Mouse (Mus musculus): ENCODE measurements around the gene Folr1.

The Folr1 gene

GRCm38 (mm10) chr7:101868241-101869162 lies 2.1 kb downstream of the Folr1 start:
- DNase-seq (ENCODE audit: low read depth, low spot score) = no peak

- no peak for DNase-seq (ENCODE audit: low read depth, low spot score)
Observed at GRCm38 (mm10) chr7:101867482-101867881, 3.1 kb downstream of the Folr1 start.

DNA sequence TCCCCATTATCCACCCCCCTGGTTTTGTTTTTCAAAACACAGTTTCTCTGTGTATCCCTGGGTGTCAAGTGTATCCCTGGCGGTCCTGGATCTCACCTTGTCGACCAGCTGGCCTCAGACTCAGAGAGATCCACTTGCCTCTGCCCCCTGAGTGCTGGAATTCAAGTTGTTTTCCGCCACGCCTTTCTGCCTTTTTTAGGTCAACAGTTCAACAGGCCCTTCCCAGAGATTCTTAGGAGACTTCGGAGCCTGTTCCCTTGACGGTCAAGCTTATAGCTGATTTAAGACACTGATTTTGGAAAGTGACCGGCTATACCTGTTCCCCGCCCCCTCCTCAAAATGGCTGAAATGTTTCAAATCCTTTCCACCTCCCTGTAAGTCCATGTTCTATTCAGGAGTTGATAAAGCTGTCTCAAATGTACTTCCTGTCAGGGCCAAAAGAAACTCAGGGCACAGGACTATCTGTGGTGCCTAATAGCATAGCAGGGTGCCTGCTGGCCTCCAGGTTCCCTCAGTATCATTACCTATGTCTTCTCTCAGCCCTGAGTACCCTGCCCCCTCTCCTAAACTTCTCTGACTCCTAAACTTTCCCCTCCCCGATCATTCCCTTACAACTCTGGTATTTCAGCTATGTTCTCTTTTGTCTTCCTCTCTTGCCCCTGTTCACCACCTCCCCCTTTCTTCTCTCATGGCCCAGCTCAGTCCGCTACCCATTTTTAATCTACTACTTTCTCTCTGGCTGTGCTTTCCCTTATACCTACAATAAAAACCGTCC lies 3.9 kb downstream of the Folr1 start:
- no peak for DNase-seq (ENCODE audit: low read depth, low spot score)

DNA sequence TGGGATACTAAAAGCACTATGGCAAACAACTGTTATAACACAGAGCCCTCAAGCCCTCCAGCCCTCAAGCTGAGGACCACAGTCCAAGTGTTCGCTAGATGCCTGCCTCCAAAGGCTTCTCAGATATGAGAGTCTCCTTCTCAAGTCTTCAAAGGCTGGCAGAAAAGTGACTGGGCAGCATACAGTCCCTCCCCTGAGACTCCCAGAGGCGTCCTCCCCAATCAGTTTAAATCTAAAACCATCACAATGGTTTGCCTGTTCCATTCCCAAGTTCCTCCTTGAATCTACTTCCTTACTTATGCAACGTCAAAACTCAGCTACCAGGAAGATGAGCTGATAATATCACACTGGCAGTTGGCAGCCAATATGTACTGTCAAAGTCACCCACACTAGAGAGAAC lies 7.2 kb downstream of the Folr1 start, which contains the start of gene Anapc15:
TSS of gene Anapc15 (plus strand) at position 301 of the 400 bp plus-strand sequence.
- no peak for DNase-seq (ENCODE audit: low read depth, low spot score)

GRCm38 (mm10) chr7:101862291-101862690 lies 8.3 kb downstream of the Folr1 start:
- no peak for DNase-seq (ENCODE audit: low read depth, low spot score)

GRCm38 (mm10) chr7:101860978-101861377 lies 9.6 kb downstream of the Folr1 start:
- no peak for DNase-seq (ENCODE audit: low read depth, low spot score)

- DNase-seq (ENCODE audit: low read depth, low spot score) = no peak
Observed at GRCm38 (mm10) chr7:101858362-101858761, 12.2 kb downstream of the Folr1 start.

GRCm38 (mm10) chr7:101857094-101857493 lies 13.5 kb downstream of the Folr1 start, which contains the start of gene Folr2:
Folr2 (minus strand) TSS chr7:101857194.
- no peak for DNase-seq (ENCODE audit: low read depth, low spot score)

DNA sequence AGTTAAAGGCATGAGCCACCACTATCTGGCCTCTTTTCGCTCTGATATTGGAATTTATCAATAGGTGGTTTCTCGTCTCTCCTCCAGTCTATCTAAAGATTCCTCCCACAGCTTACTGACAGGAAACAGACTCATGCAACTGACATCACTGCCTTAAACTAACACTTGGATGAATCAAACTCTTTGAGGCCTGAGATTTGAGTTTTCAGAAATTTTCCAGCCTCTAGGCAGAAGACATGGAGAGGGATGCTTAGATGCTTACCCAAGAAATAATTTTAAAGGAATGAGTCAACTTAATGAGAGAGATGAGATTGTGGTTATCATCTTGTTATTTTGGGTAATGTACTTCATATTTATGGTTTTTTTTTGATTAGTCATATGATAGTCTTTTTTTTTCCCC lies 16.8 kb downstream of the Folr1 start:
- DNase-seq (ENCODE audit: low read depth, low spot score) = no peak

GRCm38 (mm10) chr7:101852846-101853245 lies 17.7 kb downstream of the Folr1 start:
- DNase-seq (ENCODE audit: low read depth, low spot score) = no peak

- no peak for DNase-seq (ENCODE audit: low read depth, low spot score)
Observed at GRCm38 (mm10) chr7:101851689-101852088, 18.9 kb downstream of the Folr1 start.

DNA sequence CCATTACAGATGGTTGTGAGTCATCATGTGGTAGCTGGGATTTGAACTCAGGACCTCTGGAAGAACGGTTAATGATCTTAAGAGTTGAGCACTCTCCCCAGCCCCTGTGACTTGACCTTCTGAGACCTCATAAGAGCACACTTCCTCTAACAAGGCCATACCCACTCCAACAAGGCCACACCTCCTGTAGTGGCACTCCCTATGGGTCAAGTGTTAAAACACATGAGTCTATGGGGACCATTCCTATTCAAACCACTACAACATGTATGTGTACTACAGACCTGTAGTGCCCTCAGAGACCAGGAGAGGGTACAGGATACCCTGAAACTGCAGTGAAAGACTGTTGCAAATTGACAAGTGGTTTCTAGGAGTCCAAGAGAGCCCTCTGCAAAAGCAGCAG lies 22.7 kb downstream of the Folr1 start:
- no peak for DNase-seq (ENCODE audit: low read depth, low spot score)

DNA sequence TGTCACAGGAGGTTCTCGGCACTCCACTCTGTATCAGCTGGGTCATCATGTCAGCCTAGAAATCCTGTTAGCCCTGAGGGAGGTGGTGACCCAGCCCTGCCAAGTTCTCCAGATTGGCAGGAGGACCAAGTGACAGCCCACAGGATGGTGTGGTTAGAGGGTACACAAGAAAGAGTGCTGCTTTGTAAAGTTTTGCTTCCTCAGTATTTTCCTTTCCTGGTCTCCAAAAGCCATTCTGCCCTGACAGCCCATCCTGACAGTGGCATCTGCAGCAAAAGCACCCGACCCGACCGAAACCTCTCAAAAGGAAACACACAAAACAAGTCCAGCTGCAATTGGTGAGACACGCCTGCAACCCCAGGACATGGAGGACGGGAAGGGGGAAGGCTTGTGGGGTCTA lies 26.4 kb downstream of the Folr1 start:
- no peak for DNase-seq (ENCODE audit: low read depth, low spot score)

DNA sequence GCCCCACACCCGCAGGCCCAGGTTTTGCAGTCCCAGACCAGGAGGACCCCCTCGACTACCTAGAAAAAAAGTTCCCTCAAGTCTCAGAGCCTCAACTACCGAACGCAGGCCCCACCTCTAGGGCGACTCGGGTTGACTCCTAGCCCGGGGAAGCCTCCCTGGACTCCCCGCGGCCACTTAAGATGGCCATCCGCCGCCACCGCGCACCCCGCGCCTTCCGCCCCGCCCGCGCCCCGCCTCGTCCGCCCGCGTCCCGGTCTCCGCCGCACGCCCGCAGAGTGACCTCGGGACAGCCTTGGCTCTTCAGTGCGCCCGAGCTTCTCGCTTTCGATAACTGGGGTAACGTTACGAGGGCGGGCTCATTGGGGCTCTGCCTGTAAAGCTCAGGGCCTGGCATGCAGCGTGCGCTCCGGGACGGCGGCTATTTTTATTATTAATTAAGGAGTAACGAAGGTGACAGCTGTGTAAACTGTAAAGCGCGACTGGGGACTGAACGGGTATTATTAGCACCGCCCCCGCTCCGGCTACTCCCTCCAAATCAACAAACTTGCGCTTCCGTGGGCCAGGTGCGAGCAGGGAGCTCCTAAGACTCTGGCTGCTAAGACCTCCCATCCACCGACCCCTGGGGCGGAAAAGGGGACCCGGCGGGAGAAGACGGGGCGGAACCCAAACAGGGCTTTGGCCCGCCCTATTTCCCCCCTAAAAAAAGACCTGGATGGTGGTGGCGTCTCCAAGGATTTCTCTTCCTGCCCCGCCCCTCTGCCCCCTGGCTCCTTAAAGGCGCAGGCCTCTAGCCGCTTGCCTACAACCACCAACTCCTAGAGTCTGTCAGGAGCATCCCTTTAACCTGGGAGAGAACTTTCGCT lies 32.7 kb downstream of the Folr1 start, which contains the start of gene Inppl1:
TSS of gene Inppl1 (minus strand) at position 624 of the 866 bp plus-strand sequence.
- DNase-seq (ENCODE audit: low read depth, low spot score) = peak; percentile 80

- DNase-seq (ENCODE audit: low read depth, low spot score) = no peak
Observed at GRCm38 (mm10) chr7:101837154-101837605, 33.4 kb downstream of the Folr1 start.

DNA sequence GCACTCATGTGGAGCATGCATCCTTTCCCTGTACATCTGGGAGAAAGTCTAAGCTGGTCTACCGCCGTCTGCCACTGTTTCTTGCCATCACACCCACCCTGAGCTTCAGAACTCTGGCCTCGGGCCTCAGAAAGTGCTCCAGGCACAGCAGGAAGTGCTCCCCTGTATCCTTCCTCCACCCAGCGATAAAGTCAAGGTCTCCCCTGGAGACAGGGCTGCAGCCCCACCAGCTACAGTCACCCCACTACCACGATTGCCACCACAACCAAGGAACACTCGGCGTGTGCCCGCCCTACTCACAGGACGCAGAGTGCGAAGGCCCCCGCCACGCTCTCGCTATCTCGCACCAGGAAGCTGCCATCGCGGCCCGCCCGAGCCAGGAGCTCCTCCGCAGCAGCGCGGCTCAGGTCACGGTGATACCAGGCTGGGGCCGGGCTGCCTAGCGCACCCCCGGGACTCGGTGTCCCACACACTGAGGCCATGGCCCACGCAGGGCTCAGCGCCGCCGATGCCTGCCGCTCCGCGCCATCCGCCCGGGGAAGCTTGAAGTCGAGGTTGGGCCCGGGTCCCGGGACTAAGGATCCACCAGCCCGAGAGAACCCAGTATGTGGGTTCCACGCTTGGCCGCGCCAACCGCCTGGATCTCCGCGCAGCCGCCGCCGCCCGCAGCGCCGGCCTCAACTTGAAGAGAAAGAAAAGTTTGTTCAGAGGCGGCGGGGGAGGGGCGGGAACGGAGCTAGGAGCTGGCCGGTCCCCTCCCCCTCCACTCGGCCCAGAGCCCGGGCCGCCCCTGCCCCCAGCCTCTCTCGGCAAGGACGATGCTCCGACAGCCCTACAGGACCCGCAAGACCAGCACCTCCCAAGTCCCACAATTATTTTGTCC lies 34.1 kb downstream of the Folr1 start:
- peak; percentile 63 for DNase-seq (ENCODE audit: low read depth, low spot score)

DNA sequence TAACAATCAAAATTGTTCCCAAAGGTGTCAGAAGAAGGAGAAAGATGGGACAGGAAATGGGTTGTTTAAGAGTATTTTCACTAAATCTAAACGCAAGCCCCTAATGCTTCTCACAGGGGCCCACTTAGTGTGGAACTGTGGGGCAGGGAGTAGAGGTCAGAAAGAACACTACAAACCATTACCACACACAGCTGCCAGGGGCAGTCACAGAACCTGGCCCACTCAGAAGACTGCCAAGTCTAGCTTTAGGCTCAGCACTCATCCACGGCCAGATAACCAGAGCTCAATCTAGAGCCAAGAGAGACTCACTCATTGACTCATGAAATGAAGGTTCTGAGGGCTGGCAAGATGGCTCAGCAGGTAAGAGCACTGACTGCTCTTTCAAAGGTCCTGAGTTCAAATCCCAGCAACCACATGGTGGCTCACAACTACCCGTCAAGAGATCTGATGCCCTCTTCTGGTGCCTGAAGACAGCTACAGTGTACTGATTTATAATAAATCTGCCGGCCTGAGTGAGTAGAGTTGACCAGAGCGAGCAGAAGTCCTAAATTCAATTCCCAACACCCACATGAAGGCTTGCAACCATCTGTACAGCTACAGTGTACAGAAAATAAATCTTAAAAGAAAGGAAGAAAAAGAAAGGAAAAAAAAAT lies 35.0 kb downstream of the Folr1 start:
- DNase-seq (ENCODE audit: low read depth, low spot score) = no peak

DNA sequence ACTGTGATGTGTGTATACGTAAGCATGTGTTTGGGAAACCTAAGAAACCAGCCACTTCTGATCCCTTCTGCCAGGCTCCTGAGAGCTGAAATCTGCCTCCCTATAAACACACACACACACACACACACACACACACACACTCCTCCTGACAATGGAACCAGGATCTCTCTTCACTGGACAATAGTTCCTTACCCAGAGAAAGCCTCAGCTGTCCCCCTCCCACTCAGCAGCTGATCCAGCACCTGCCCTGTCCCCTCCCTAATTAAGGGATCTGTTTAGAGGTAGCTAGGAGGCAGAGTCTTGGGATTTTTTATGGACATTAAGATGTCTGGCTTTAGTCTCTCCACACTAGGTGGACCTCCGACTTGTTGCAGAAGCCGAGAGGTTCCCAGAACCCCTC lies 35.7 kb downstream of the Folr1 start:
- no peak for DNase-seq (ENCODE audit: low read depth, low spot score)

- DNase-seq (ENCODE audit: low read depth, low spot score) = no peak
Observed at GRCm38 (mm10) chr7:101833916-101834584, 36.5 kb downstream of the Folr1 start.

All from embryo, embryonic 11.5 days (tissue).